Mouse (Mus musculus) heart, postnatal 14 days (tissue): Measurements from ENCODE around the gene Hnrnpa1. TPM values are rescaled to one million over a fixed set of nuclear protein-coding genes. Genes with fewer than 3 reads are reported as not detected.

Experiments
- DNase-seq, 2 experiments: peaks; one replicate each; pipeline ENCODE4 v3.0.0; 2021 to 2022
- intact Hi-C: fragments of 180-260 bp; cut with DNase I; formaldehyde crosslinking; loops from one replicate; pipeline ENCODE4 v1.15.1; 2025
- long read RNA-seq, 2 experiments: library from polyadenylated mRNA; stranded (forward); transcript quantifications; one replicate each; pipeline ENCODE4 v2.0.0; 2021
- total RNA-seq, 2 experiments: library from RNA; stranded (reverse); gene quantifications; 2 replicates each; pipeline ENCODE4 v1.2.3; 2021

The Hnrnpa1 gene
- total RNA-seq = 100 to 1,000 TPM; 174 to 180 TPM
- long read RNA-seq, experiment 1, transcript Hnrnpa1-202 (10 exons, 1,737 nt) = major isoform, 117 of 178 reads
- long read RNA-seq, experiment 1, transcript Hnrnpa1-201 (11 exons, 1,918 nt) = minor isoform, 29 of 178 reads
- long read RNA-seq, experiment 1, transcript Hnrnpa1-203 (11 exons, 1,283 nt) = minor isoform, 11 of 178 reads
- long read RNA-seq, experiment 1, partial matches to known transcripts = 9 of 178 reads
- long read RNA-seq, experiment 1, other reads (novel, unspliced or antisense) = 12 of 178 reads
- long read RNA-seq, experiment 2, transcript Hnrnpa1-201 (11 exons, 1,918 nt) = minor isoform, 19 of 101 reads
- long read RNA-seq, experiment 2, transcript Hnrnpa1-202 (10 exons, 1,737 nt) = major isoform, 64 of 101 reads
- long read RNA-seq, experiment 2, partial matches to known transcripts = 7 of 101 reads
- long read RNA-seq, experiment 2, other reads (novel, unspliced or antisense) = 7 of 101 reads

DNA sequence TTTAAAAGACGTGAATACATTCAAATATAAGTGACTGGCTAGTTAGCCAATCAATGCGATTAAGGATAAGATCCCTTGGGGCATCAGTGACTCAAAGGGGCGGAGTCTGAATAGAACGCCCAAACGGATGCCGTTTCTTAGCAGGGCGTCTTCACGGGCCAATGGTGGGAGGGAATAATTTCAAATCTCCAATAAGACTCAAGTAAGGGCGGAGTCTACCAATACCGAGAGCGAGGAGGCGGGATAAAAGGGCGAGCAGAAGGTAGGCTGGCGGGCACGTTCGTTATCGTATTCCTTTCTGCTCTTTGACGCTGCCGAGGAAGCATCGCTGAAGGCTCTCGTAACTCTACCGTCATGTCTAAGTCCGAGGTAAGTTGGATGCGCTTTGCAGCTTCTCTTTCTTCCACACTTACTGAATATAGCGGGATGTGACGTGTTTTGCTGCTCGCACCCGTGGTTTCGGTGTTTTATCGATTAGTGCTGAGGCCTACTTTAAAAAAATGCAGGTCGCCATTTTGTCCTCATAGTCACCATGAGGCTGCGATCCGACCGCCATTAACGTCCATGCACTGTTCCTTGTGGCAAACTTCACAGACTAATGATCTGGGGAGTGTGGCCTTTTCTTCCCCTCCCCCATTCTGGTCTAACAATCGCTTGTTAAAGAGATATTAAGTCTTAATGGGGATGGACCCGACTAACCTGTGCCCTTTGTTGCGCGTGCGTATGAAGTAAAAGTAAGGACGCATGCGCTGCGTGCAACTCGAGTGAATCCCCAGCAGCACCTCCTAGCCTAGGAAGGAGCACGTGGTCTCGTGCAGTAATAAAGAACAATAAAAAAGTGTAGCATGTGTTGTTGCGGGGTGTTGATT, at the start of gene Hnrnpa1:
TSS of gene Hnrnpa1 (plus strand) at position 273 of the 869 bp plus-strand sequence.
- peak; percentile 86 to 90 for DNase-seq
- intact Hi-C loops = no loop called here

DNA sequence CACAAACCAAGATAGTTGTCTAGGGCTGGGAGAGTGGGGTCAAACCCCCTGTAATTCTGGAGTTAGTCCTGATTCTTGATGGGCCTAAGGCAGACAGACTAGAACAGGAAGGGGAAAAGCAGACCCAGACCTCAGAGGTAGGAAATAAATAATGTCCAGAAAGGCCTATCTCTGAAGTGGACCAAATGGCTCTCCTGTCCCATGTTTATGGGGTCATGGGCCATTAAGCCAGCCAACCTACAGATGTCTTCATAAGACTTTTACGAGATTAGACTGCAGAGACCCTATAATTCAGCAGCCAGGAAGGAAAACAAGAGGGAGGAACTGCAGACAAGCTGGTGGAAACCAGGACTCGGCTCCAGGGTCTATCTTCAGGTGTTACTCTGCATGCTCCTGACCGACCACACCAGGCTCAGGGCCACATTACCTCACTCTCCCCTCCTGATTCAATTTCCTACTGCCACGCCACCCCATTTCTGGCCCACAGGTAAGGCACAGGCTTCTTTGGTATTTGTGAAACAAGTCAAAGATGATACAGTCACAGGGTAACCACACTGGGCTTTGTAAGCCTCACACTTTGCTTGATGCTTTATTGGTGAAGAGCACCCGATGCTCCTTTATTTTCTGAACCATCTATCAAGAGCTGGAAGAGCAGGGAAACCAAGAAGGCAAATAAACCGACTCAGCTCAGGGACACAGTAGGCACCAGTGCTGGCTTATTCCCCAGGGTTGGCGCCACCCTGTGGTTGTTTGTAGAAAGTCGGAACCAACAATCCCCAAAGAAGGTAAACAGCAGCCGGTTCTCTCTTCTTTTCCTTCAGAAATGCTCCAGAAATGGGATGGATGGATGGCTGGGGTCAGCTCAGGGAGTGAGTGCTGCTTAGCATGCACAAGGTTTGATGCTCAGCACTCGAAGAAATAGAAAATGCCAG, 49.4 kb upstream of the Hnrnpa1 start:
- peak; percentile 49 to 73 for DNase-seq
- intact Hi-C loops = no loop called here

GRCm38 (mm10) chr15:103193606-103194005, 46.6 kb upstream of the Hnrnpa1 start:
- DNase-seq = peak in 1 of 2 experiments; percentile 35
- intact Hi-C loops = no loop called here

DNA sequence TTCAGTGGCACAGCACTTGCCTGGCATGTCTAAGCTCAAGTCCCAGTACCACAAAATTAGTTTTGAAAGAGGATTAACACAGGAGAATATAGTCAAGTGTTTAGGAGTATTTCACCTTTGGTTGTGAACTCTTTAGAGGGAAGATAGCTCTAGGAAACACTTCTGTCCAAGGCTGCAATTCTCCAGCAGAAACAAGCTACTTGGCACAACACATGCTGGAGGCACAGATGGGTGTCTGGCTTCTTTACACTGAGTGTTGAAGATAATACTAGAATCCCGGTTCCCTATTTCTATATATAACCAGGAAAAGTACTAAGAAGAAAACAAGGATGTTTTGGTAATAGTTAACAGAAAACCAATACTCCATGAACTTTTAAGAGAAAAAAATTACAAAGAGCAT, 43.4 kb upstream of the Hnrnpa1 start:
- intact Hi-C loops = loop anchor here (5.0 kb wide), 1 partner anchor 40 kb away; the partner anchor contains the start of gene Cbx5

DNA sequence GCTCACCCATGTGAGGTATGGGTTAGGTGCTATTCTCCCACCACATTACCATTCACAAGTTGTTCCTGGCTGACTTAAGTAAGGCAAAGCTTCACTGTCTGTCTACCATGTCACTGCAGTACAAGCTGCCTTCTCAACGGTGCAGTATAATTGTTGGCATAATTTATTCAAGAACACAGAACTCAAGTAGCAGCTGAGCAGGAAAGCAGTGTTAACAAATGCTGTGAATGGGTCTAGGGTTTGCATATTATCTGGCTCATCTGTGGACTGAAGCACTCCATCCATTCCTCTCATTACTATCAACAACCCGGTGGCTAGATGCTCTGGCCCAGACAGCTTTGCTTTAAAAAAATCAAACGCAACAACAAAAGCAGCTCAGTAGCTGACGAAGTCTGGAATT, 42.4 kb upstream of the Hnrnpa1 start:
- DNase-seq = no peak
- intact Hi-C loops = loop anchor here (5.0 kb wide), 1 partner anchor 40 kb away; the partner anchor contains the start of gene Cbx5

More for the DNA sequence above, 43.4 kb upstream of the Hnrnpa1 start:
- no peak for DNase-seq

DNA sequence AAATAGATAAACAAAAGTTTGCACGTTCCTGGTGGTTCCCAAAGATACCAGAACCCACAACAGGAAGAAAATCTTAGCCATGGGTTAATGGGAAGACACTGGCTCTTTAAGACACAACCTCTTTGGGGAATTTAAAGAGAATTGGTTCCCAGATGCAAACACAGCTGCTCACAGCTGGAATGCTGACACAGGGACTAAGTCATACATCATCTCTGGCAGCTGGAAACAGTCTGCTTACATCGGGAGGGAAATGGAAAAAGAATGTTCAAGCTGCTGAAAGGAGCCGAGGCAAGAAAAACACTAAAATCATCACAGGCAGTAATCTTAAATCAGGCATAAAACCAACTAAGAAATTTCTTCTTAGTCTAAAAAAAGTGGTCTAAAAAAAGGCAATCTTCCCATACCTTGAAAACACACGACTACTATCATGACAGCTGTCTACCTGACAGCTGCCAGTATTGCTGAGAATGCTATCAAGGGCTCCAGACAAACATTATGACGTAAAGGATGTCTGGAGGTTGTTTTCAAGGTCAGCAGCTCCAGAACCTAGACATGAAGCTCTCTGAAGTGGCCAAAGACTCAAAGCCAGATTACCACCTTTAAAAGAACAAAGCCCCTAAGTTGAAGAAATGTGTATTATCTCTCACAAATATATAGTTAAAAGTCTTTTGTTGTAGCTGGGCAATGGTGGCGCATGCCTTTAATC, 38.0 kb upstream of the Hnrnpa1 start:
- intact Hi-C loops = no loop called here

GRCm38 (mm10) chr15:103205156-103205555, 35.1 kb upstream of the Hnrnpa1 start:
- intact Hi-C loops = loop anchor here (2.0 kb wide), 1 partner anchor 102 kb away; no protein-coding TSS in a partner anchor
- no peak for DNase-seq

More for the DNA sequence above, 38.0 kb upstream of the Hnrnpa1 start:
- peak; percentile 67 to 80 for DNase-seq

DNA sequence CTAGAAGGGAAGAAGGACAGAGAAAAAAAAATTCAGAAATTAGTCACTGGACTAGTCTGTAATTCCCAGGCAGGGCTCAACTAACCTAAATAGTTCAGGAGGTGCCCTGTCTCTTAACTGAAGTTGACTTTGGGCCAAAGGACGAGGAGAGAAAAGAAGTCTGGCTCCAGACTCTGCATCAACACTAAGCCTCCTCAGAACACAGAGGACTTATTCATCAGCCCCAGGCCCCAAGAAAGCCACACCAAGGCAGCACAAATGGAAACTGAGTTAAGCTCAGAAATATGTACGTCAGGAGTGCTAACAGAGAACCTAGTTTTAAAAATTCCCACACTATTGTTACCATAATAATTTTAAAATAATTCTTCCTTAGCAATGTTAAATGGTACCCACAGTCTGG, 26.1 kb upstream of the Hnrnpa1 start:
- no peak for DNase-seq
- intact Hi-C loops = no loop called here

GRCm38 (mm10) chr15:103214971-103215907, 25.0 kb upstream of the Hnrnpa1 start:
- intact Hi-C loops = loop anchor here (1.0 kb wide), 1 partner anchor 24 kb away; the partner anchor contains the start of gene Cbx5

GRCm38 (mm10) chr15:103216052-103216451, 24.2 kb upstream of the Hnrnpa1 start:
- intact Hi-C loops = no loop called here
- no peak for DNase-seq

More at GRCm38 (mm10) chr15:103214971-103215907, 25.0 kb upstream of the Hnrnpa1 start:
- DNase-seq = peak; percentile 86 to 90

DNA sequence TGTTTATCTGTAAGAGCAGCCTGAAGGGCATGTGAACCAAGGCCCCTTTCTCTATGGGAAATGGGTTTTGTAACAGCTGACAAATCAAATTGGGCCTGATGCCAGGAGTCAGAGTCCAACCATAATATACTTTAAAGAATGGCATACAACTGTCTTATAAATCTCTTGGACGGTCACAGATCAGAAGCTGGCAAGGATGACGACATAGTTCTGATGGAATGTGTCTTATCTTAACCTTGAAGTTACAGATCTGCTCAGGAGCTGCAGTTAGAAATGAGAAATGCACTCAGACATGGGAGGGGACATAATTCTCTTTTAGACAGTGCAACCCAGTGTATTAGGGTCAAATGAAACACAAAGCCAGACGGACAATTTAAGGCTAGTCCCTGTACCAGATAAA, 19.4 kb upstream of the Hnrnpa1 start:
- intact Hi-C loops = no loop called here

GRCm38 (mm10) chr15:103221386-103221785, 18.8 kb upstream of the Hnrnpa1 start:
- intact Hi-C loops = no loop called here
- no peak for DNase-seq

More for the DNA sequence above, 19.4 kb upstream of the Hnrnpa1 start:
- DNase-seq = no peak

DNA sequence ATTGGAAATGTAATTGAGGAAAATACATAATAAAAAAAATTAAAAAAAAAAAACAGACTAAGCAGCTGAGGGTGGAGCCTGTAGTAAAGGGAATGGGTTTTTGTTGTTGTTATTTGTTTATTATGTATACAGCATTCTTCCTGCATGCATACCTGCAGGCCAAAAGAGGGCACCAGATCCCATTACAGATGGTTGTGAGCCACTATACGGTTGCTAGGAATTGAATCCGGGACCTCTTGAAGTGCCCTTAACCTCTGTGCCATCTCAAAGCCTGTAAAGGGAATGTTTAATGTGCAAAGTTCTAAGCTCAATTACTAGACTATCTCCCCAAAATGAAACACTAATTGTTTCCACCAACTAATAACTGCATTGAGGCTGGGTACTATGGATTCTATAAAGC, 16.1 kb upstream of the Hnrnpa1 start:
- DNase-seq = no peak
- intact Hi-C loops = no loop called here

DNA sequence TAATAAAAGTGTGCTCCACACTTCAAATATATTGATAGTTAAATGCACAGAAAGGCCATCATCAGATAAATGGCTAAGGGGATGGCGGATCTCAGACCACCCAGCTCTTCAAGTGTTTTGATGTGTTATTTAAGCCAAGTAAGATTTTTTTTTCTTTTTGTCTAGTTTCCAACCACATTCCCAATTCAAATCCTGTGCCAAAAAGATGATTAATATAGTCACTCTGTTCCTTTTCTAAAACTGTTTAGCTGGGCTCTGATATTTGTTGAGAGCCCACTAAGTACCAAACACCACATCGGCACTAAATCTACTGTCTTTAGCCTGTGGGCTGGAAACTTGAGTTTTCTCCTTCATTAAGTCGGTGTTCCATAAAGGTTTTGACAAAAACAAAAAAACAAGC, 13.2 kb upstream of the Hnrnpa1 start:
- intact Hi-C loops = no loop called here
- no peak for DNase-seq

DNA sequence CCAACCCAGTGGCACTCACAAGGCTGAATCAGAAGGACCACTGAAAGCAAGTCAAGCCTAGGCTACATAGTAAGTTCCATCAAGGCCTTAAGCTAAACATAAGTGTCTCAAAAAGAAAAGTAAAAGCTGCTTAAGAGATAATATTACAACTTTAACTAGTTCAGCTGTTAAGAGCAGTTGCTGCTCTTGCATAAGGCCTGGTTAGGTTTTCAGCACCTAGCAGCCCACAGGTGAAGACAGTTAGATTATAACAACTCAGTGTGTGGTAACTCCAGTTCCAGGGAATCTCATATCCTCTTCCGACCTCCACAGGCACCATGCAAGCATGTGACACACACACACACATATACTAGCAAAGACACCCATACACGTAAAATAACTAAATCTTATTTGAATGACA, 12.7 kb upstream of the Hnrnpa1 start:
- intact Hi-C loops = no loop called here
- no peak for DNase-seq

DNA sequence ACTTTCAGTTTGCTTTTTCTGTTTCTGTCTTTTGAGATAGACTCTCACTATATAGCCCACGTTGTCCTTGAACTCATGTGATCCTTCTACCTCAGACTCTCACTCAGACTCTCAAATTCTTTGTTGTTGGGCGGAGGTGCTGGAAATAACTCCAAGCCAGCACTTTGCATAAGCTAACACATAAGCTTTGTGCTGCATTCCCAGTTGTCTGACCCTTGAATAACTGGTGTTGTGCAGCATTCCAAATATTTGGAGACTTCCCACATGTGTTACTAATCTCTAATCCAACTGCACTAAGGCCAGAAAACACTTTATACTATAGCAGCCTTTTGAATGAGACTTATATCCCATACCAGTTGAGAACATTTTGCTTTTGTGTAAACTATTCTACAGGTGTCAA, 11.3 kb upstream of the Hnrnpa1 start:
- intact Hi-C loops = no loop called here
- DNase-seq = no peak

GRCm38 (mm10) chr15:103233119-103233518, 7.1 kb upstream of the Hnrnpa1 start:
- DNase-seq = no peak
- intact Hi-C loops = no loop called here

DNA sequence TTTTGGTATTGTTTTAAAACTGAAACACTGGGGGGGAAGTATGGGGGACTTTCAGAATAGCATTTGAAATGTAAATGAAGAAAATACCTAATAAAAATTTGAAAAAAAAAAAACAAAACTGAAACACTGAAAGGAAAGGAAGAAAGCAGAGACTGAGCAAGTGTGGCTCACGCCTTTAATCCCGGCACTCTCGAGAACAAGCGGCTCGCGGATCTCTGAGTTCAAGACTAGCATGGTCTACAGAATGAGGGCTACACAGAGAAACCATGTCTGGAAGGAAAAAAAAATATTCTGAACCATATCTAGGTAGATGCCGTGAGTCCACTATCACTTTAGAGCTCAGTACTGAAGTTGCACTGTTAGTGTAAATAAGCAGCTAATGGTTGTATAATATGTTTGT, 2.9 kb upstream of the Hnrnpa1 start:
- intact Hi-C loops = loop anchor here (5.0 kb wide), 1 partner anchor 40 kb away; no protein-coding TSS in a partner anchor

More for the DNA sequence above, 2.9 kb upstream of the Hnrnpa1 start:
- DNase-seq = no peak
